Mouse (Mus musculus): Measurements from ENCODE around the gene Tmem251. TPM values are rescaled to one million over a fixed set of nuclear protein-coding genes. Genes with fewer than 3 reads are reported as not detected.
A peak's percentile ranks its signal among the peaks of the same experiment; 100 is the strongest.

The Tmem251 gene
- polyA plus RNA-seq, 1 experiment from 2014 or later = 16.9 TPM

DNA sequence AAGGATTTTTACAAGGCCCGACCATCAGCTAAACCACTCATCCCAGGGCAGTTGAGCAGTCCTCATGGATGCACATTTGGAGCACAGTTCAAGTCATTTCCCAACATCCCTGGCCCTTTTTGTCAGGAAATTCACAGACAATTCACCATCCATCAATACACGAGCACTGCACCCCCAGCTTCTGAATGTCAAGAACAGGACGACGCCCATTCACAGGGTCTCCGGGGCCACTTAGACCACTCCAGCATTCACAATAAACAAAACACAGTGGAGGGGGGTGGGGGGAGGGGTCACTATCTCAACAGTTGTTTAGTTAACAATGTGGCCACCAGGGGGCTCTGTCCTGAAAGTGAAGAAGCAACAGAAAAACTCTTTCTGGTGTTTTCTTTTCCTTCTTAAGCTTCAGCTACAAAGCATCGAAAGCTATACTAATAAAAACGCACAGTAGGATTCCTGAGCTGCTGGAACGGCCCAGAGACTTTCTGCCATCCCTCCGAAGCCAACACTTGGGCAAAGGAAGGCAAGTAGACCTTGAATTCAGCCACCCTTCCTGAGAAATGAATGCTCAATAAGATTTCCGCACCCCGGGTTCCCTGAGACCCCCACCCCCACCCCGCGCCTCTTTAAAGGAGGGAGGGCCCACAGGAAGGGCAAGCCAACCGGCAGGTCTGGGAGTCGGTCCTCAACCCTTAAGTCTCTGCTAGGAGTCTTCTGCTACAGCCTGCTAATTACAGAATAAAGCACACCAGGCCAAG is 41.0 kb upstream of the Tmem251 start:
- Histone ChIP-seq H3K9me3 (ENCODE audit: control insufficient read depth, low read length) (no peaks in the 10 kb centered on the region), H3K4me2 (ENCODE audit: low read depth, low read length) (peak overlapping the region; percentile 91), H3K36me3 (ENCODE audit: control insufficient read depth, insufficient read depth, low read length) (no peaks in the 10 kb centered on the region), H3K27ac (ENCODE audit: low read length) (peak overlapping the region; percentile 84), H3K27me3 (replicated peaks; ENCODE audit: control insufficient read depth, insufficient read depth, low read length) (no peaks in the 10 kb centered on the region), H3K4me1 (ENCODE audit: control insufficient read depth, insufficient read depth, low read length) (peaks cover 74% of the 10 kb centered on the region), H3K9ac (ENCODE audit: low read depth, low read length) (peak overlapping the region; percentile 87), H3K4me3 (ENCODE audit: low read length) (peak overlapping the region; percentile 84)
- 12% methylated on average over 15 of the region's 15 CpGs for WGBS
- ATAC-seq = no peak

- peaks cover 69% of the 10 kb centered on the region for H3K4me1 ChIP-seq (ENCODE audit: control insufficient read depth, insufficient read depth, low read length)
- H3K27ac ChIP-seq (ENCODE audit: low read length) = peak overlapping the region; percentile 84
- peak overlapping the region; percentile 87 for H3K9ac ChIP-seq (ENCODE audit: low read depth, low read length)
- peak overlapping the region; percentile 91 for H3K4me2 ChIP-seq (ENCODE audit: low read depth, low read length)
- H3K36me3 ChIP-seq (ENCODE audit: control insufficient read depth, insufficient read depth, low read length) = no peaks in the 10 kb centered on the region
- no peak for ATAC-seq
- H3K9me3 ChIP-seq (ENCODE audit: control insufficient read depth, low read length) = no peaks in the 10 kb centered on the region
- H3K4me3 ChIP-seq (ENCODE audit: low read length) = peak overlapping the region; percentile 84
- WGBS = 11% methylated on average over 4 of the region's 4 CpGs
- no peaks in the 10 kb centered on the region for H3K27me3 ChIP-seq (replicated peaks; ENCODE audit: control insufficient read depth, insufficient read depth, low read length)
These were observed 40.5 kb upstream of the Tmem251 start for GRCm38 (mm10) chr12:102703111-102703412.

DNA sequence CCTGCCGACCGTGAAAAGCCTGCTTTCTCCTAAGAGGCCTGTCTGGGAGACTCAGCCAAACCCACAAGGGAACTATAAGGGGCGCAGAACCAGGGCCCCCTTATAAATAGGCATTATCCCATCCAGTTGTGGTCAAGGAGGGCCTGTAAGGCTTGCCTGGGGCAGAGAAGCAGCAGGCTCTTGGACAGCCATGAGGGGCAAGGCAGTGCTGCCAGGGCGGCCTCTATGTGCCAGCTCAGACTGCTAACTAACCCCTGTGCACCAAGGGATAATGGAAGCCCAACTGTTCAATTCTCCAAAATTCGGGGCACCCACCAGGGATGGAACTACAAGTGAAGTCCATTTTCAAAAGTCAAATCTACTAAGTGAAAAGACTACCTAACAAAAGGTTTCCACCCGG is 40.1 kb upstream of the Tmem251 start:
- no peaks in the 10 kb centered on the region for H3K27me3 ChIP-seq (replicated peaks; ENCODE audit: control insufficient read depth, insufficient read depth, low read length)
- no peak for ATAC-seq
- H3K36me3 ChIP-seq (ENCODE audit: control insufficient read depth, insufficient read depth, low read length) = no peaks in the 10 kb centered on the region
- peak overlapping the region; percentile 84 for H3K27ac ChIP-seq (ENCODE audit: low read length)
- peak overlapping the region; percentile 87 for H3K9ac ChIP-seq (ENCODE audit: low read depth, low read length)
- H3K4me3 ChIP-seq (ENCODE audit: low read length) = peak overlapping the region; percentile 84
- 48% methylated on average over 6 of the region's 6 CpGs for WGBS
- peak overlapping the region; percentile 91 for H3K4me2 ChIP-seq (ENCODE audit: low read depth, low read length)
- peaks cover 69% of the 10 kb centered on the region for H3K4me1 ChIP-seq (ENCODE audit: control insufficient read depth, insufficient read depth, low read length)
- no peaks in the 10 kb centered on the region for H3K9me3 ChIP-seq (ENCODE audit: control insufficient read depth, low read length)

DNA sequence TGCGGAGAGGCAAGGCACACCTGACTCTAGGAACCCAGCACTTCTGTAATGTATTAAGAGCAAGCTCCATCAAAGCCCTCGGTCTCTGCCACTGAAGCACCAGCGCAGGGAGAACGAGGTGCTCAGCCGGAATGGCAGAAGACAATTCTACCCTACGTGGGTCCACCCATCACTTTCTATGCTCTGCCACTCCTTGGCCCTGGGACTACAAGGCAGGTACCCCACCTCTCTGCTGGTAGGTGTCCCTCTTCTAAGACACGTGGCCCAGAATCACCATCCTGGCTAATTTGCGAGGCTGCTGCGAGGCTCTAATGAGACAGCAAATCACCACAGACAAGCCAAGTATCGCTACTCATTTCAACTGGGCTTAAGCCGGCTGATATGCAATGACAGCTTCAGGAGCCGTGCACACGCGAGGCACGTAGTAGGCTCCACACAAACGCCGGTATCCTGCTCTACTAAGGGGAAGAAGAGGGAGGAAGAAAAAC is 39.6 kb upstream of the Tmem251 start:
- 0 out of 2 replicates have a peak, but pooled peaks have one; percentile 0 for ATAC-seq
- H3K27ac ChIP-seq (ENCODE audit: low read length) = peak overlapping the region; percentile 84
- no peaks in the 10 kb centered on the region for H3K36me3 ChIP-seq (ENCODE audit: control insufficient read depth, insufficient read depth, low read length)
- H3K4me3 ChIP-seq (ENCODE audit: low read length) = peak overlapping the region; percentile 84
- peaks cover 65% of the 10 kb centered on the region for H3K4me1 ChIP-seq (ENCODE audit: control insufficient read depth, insufficient read depth, low read length)
- H3K4me2 ChIP-seq (ENCODE audit: low read depth, low read length) = peak overlapping the region; percentile 91
- WGBS = 8% methylated on average over 17 of the region's 17 CpGs
- H3K9ac ChIP-seq (ENCODE audit: low read depth, low read length) = peak overlapping the region; percentile 87
- no peaks in the 10 kb centered on the region for H3K9me3 ChIP-seq (ENCODE audit: control insufficient read depth, low read length)
- H3K27me3 ChIP-seq (replicated peaks; ENCODE audit: control insufficient read depth, insufficient read depth, low read length) = no peaks in the 10 kb centered on the region

GRCm38 (mm10) chr12:102704457-102705198 is 38.9 kb upstream of the Tmem251 start, which contains the start of gene Itpk1:
Itpk1 (minus strand) TSS chr12:102704930.
- Histone ChIP-seq H3K4me3 (ENCODE audit: low read length) (peak within 1 kb of the TSS; percentile 84), H3K4me2 (ENCODE audit: low read depth, low read length) (peak within 1 kb of the TSS; percentile 91), H3K27ac (ENCODE audit: low read length) (peak within 1 kb of the TSS; percentile 92), H3K27me3 (replicated peaks; ENCODE audit: control insufficient read depth, insufficient read depth, low read length) (no peaks in the 10 kb centered on the region), H3K9me3 (ENCODE audit: control insufficient read depth, low read length) (no peaks in the 10 kb centered on the region), H3K36me3 (ENCODE audit: control insufficient read depth, insufficient read depth, low read length) (no peaks in the 10 kb centered on the region), H3K4me1 (ENCODE audit: control insufficient read depth, insufficient read depth, low read length) (peaks cover 59% of the 10 kb centered on the region), H3K9ac (ENCODE audit: low read depth, low read length) (peak within 1 kb of the TSS; percentile 87)
- ATAC-seq = peak; percentile 89
- WGBS = under 1% methylated on average over 78 of the region's 105 CpGs

DNA sequence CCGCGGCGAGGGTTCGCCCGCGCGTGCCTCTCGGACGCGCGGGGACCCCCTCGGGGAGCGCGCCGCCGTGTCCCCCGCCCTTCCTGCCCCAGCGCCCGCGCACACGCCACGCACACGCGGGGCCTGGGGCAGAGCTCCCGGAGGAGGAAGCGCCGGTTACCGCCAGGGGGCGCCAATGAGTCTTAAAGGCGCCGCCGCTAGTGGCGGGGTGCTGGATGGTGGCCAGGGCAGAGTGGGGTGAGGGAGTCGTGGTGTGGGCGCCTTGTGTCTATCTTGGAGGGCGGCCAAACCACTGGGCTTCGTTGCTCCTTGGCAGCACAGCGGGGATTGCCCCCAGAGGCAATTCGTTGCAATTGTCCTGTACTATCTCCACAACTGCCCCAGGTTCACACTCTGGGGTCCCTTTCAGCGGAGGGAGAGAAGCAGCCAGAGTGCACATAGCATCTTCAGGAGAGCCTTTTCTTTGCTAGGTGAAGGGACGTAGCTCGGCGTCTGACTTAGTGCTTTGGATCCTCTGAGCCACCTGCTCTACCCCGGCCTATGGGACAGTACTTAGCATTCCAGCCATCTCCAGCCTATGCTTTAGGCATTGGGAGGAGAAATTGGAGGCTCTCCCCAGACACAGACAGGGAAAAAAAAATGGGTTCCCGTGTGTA is 38.2 kb upstream of the Tmem251 start:
- peak overlapping the region; percentile 91 for H3K4me2 ChIP-seq (ENCODE audit: low read depth, low read length)
- no peaks in the 10 kb centered on the region for H3K9me3 ChIP-seq (ENCODE audit: control insufficient read depth, low read length)
- H3K27ac ChIP-seq (ENCODE audit: low read length) = peak overlapping the region; percentile 92
- peak overlapping the region; percentile 84 for H3K4me3 ChIP-seq (ENCODE audit: low read length)
- 2% methylated on average over 45 of the region's 45 CpGs for WGBS
- no peaks in the 10 kb centered on the region for H3K27me3 ChIP-seq (replicated peaks; ENCODE audit: control insufficient read depth, insufficient read depth, low read length)
- H3K9ac ChIP-seq (ENCODE audit: low read depth, low read length) = peak overlapping the region; percentile 87
- H3K4me1 ChIP-seq (ENCODE audit: control insufficient read depth, insufficient read depth, low read length) = peaks cover 52% of the 10 kb centered on the region
- ATAC-seq = peak; percentile 74
- no peaks in the 10 kb centered on the region for H3K36me3 ChIP-seq (ENCODE audit: control insufficient read depth, insufficient read depth, low read length)

GRCm38 (mm10) chr12:102705906-102706640 is 37.5 kb upstream of the Tmem251 start:
- Histone ChIP-seq H3K27ac (ENCODE audit: low read length) (peak overlapping the region; percentile 92; the same call in 1 of the 2 replicates), H3K4me3 (ENCODE audit: low read length) (no peak overlapping the region), H3K9ac (ENCODE audit: low read depth, low read length) (peak overlapping the region; percentile 87), H3K4me2 (ENCODE audit: low read depth, low read length) (peak overlapping the region; percentile 91), H3K9me3 (ENCODE audit: control insufficient read depth, low read length) (no peaks in the 10 kb centered on the region), H3K4me1 (ENCODE audit: control insufficient read depth, insufficient read depth, low read length) (peaks cover 49% of the 10 kb centered on the region), H3K36me3 (ENCODE audit: control insufficient read depth, insufficient read depth, low read length) (no peaks in the 10 kb centered on the region), H3K27me3 (replicated peaks; ENCODE audit: control insufficient read depth, insufficient read depth, low read length) (no peaks in the 10 kb centered on the region)
- ATAC-seq = no peak
- 73% methylated on average over 6 of the region's 6 CpGs for WGBS

DNA sequence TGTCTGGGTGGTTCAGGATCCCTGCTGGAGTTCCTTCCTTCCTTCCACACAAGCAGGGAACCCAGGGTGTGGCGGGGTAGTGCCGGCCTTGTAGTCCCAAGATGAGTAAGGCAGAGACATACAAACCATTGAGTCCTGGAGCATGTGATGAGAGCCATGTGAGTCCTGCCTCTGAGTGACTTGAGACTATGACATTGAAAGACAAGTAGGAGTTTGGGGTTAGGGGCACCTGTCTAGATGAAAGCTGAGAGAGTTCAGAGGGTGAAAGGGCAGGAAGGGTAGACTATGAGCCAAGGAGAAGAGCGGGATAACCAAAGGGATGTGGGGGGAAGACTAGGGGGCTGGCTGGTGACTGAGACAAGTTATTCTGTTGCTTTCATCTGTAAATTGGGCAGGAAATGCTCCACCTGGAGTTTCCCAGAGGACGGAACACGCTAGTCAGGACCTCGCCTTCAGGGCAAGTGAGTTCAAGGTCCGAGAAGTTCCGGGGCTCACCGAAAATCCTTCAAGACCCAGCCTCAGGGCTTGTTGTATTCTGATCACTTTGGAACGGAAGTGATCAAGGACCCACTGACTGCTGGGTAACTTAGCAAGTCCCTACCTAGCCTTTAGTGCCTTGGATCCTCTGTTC is 36.6 kb upstream of the Tmem251 start:
- H3K9me3 ChIP-seq (ENCODE audit: control insufficient read depth, low read length) = no peaks in the 10 kb centered on the region
- H3K36me3 ChIP-seq (ENCODE audit: control insufficient read depth, insufficient read depth, low read length) = no peaks in the 10 kb centered on the region
- no peak overlapping the region for H3K4me3 ChIP-seq (ENCODE audit: low read length)
- no peak overlapping the region for H3K9ac ChIP-seq (ENCODE audit: low read depth, low read length)
- 87% methylated on average over 10 of the region's 10 CpGs for WGBS
- H3K4me1 ChIP-seq (ENCODE audit: control insufficient read depth, insufficient read depth, low read length) = peaks cover 45% of the 10 kb centered on the region
- ATAC-seq = no peak
- H3K27ac ChIP-seq (ENCODE audit: low read length) = no peak overlapping the region
- H3K4me2 ChIP-seq (ENCODE audit: low read depth, low read length) = no peak overlapping the region
- H3K27me3 ChIP-seq (replicated peaks; ENCODE audit: control insufficient read depth, insufficient read depth, low read length) = no peaks in the 10 kb centered on the region

All from intestine, embryonic 16.5 days (tissue).